Mouse (Mus musculus) testis, adult 2 months (tissue): ENCODE measurements around the gene Acp4.

Experiments used
- CTCF ChIP-seq: fragments of 200-500 bp; IDR thresholded peaks from 2 replicates; pipeline ENCODE4 v1.5.1; 2012; ENCODE audit warnings: low read depth, mild to moderate bottlenecking, inconsistent platforms, low read length, moderate library complexity; ENCODE audit not compliant: control insufficient read depth, insufficient read depth, insufficient replicate concordance
- POLR2A ChIP-seq: fragments of 200-500 bp; IDR thresholded peaks from 2 replicates; pipeline ENCODE4 v1.6.1; 2012; ENCODE audit warnings: low read depth, mild to moderate bottlenecking, inconsistent platforms, low read length, moderate library complexity; ENCODE audit not compliant: control insufficient read depth

- TF ChIP-seq POLR2A: no peak
- TF ChIP-seq CTCF: no peak
Observed at GRCm38 (mm10) chr7:44247971-44248370, 9.2 kb downstream of the Acp4 start.
